Mouse (Mus musculus) layer of hippocampus, postnatal 25 days (tissue): Measurements from ENCODE around the gene Pi4kb. TPM values are rescaled to one million over a fixed set of nuclear protein-coding genes. Genes with fewer than 3 reads are reported as not detected.
"Not testable (repeated sequence)": the region's sequence is repeated elsewhere in the genome, so short reads cannot be mapped to it uniquely, and the experiment has no call there.

Experiments
- DNase-seq, 2 experiments: peaks; one replicate each; pipeline ENCODE4 v3.0.0; 2022; ENCODE audit warnings: mixed read lengths in 2 of 2, low spot score in 1 of 2; ENCODE audit errors: extremely low spot score in 1 of 2
- total RNA-seq, 2 experiments: library from RNA; stranded (reverse); gene quantifications; 2 replicates each; pipeline ENCODE4 v1.2.3; 2021

Gene Pi4kb
- total RNA-seq, 2 experiments from 2014 or later = 52.5 to 58.0 TPM

DNA sequence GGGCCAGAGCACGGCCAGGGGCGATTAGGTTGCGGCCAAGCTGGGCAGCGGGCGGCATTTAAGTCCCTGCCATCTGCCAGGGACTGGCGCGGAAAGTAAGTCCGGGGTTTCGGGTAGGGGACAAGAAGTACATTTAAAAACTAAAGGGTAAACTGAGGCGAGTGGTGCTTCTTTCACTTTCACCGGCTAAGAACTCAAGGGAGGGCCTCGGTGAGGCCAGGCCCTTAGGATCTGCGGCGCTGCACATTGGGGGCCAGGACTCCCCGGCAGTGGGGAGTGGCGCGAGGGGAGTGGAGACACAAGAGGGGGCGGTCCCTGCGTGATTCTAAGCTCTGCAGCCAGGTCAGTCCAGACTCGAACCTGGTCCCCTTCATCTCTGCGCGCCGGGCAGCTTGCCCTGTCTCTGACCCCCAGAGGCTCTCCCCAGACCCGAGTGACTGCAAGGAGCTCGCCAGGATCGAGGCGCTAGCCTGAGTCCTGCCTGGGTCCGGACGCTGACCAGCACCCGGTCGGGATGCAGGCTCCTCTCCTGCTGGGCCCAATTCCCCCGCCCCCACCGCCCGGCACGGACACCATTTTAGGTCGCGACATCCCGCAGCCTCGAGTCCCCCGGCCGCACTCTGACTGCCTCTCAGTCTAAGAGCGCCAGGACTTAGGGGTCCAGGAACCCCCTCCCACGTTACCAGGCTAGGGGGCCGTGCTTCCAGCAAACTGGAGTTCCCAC, 40.1 kb downstream of the Pi4kb start:
- peak in 1 of 2 experiments; percentile 20 for DNase-seq

GRCm38 (mm10) chr3:95015337-95015872, 40.9 kb downstream of the Pi4kb start, which contains the start of gene Zfp687:
TSS of gene Zfp687 (minus strand) at chr3:95015448.
- DNase-seq = peak; percentile 98 to 99

- peak; percentile 74 to 81 for DNase-seq
Observed at GRCm38 (mm10) chr3:95015891-95016531, 41.5 kb downstream of the Pi4kb start.

DNA sequence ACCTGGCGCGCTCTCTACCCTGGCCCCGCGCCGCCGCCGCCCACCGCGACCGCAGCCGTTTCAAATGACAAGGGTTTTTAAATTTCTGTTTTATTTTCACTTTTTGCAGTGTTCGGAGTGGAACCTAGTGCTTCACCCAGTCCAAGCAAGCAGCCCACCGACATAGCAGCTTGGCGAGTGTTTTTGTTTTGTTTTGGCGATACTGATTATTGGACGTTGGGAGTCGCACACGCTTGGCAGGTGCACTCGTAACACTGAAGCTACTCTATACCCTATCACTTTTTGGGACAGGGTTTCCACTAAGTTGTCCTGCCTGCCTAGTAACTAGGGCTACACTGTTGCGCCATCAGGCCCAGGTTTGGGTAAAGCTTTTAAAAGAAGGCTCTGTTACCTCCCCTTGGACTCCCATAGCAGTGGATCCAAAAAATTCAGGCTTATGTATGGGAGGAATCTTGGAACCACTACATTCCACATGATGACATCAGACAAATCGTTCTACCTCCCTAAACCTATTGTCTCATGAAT, 42.1 kb downstream of the Pi4kb start:
- DNase-seq = no peak

GRCm38 (mm10) chr3:95018741-95019140, 44.2 kb downstream of the Pi4kb start:
- DNase-seq = no peak

DNA sequence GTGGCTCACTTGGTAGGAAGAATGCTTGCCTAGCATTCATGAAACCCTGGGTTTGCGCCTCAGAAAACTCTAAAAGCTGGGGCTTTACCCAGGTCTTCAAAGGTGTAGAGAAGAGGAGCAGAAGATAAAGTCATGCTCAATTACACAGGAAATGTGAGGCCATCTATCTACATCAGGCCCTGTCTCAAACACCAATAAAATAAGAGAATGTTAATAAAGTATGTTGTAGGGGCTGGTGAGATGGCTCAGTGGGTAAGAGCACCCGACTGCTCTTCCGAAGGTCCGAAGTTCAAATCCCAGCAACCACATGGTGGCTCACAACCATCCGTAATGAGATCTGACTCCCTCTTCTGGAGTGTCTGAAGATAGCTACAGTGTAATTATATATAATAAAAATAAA, 46.4 kb downstream of the Pi4kb start:
- not testable (repeated sequence) for DNase-seq

- DNase-seq = no peak
Observed at GRCm38 (mm10) chr3:95024551-95024950, 50.0 kb downstream of the Pi4kb start.

- DNase-seq = no peak
Observed at GRCm38 (mm10) chr3:95025202-95025601, 50.7 kb downstream of the Pi4kb start.

DNA sequence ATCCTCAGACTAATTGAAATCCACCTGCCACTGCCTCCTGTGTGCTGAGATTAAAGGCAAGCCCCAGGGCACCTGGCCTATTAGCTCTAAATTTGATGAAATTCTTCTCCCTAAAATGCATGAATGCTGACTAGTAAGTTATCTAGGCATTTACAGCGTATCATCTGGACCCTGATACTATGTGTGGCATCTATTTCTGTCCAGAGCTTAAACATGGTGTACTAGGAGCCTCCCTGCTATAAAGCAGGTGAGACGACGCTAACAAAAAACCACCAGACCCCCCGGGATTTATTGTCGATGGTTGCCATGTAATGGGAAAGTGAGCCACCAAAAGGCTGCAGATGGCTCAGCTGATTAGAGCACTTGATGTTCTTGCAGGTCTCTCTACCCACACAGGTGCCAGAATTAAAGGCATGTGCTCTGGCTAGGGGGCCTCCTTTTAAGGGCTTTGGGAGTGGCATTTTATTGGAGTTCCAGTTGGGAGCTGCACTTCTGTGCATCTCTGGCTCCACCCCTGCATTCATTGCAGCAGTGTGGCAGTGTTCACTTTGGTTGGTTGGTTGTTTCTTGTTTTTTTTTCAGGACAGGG, 52.6 kb downstream of the Pi4kb start:
- DNase-seq = peak in 1 of 2 experiments; percentile 13

DNA sequence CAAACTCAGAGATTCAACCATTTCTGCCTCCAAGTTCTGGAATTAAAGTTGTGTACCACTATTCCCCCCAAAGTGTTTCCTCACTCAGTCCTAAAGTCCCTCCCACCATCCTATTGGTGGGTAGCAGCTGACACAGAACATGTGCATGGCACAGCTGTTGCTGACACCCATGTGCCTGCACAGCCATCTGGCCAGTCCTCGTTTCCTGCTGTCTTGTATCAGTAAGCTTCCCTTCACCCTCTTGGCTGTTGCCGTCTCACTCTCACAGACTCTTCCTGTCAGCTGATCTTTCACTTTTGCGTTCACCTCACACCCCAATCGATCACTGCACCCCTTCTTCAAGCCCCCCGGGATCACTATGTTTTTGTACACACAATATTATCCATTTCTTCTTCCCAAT, 53.2 kb downstream of the Pi4kb start:
- peak; percentile 63 to 68 for DNase-seq

DNA sequence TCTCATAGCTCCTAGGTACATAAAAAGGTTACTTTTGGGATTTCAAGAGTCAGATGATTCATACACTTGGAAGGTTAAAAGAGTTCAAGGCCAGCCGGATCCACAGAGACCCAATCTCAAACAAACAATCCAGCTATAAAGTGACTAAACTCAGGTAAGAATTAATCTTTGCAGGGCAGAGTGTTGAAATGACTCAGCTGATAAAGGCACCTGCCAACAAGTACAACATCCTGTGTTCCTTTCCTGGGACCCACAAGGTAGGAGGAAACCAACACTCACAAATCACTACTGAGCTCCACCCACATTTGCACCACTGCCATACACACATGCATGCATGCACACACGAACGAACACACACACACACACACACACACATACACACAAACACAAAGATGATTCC, 54.1 kb downstream of the Pi4kb start:
- DNase-seq = no peak

DNA sequence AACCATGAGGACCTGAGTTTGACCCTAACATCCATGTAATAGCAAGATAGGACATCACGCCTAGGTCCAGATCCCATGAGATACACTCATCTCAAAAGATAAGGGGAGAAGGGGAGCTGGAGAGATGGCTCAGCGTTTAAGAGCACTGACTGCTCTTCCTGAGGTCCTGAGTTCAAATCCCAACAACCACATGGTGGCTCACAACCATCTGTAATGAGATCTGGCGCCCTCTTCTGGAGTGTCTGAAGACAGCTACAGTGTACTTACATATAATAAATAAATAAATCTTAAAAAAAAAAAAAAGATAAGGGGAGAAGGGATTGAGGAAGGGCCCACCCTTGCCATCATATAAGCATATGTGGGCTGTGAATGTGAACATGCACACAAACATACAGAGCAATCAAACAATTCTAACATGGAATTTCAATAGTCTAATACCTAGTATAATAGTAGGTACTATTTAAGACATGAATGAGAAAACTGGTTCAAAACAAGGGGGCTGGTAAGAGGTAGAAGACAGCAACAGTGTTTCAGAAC, 54.8 kb downstream of the Pi4kb start:
- not testable (repeated sequence) for DNase-seq

DNA sequence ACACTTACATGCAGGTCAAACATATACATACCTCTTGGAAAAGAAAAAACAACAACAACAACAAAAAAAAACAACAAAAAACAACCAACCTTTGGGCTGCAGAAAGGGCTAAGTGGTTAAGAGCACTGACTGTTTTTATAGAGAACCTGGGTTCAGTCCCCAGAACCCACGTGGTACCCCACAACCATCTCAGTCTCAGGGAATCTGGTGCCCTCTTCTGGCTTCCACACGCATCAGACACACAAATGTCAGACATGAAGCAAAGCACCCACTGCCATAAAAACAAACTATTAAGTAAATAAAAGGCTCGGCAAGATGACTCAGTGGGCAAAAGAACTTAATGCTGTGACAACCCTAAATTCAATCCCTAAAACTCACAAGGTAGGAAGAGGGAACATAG, 55.4 kb downstream of the Pi4kb start:
- no peak for DNase-seq

DNA sequence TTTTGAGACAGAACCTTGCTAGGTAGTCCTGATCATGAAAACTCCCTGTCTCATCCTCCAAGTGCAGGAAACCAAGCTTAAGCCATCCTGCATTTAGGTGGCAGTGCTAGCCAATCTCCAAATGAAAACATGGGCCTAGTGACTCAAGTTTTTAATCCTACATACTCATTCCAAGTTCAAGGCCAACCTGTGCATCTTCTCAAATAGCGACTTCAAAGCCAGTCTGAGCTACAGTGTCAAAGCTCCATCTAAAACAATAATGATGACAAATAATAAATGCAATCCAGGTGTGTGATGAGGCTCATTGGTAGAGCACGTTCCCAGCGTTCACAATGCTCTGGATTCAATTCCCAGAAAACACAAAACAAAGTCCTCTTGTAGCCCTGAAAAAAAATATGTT, 67.1 kb downstream of the Pi4kb start:
- no peak for DNase-seq

DNA sequence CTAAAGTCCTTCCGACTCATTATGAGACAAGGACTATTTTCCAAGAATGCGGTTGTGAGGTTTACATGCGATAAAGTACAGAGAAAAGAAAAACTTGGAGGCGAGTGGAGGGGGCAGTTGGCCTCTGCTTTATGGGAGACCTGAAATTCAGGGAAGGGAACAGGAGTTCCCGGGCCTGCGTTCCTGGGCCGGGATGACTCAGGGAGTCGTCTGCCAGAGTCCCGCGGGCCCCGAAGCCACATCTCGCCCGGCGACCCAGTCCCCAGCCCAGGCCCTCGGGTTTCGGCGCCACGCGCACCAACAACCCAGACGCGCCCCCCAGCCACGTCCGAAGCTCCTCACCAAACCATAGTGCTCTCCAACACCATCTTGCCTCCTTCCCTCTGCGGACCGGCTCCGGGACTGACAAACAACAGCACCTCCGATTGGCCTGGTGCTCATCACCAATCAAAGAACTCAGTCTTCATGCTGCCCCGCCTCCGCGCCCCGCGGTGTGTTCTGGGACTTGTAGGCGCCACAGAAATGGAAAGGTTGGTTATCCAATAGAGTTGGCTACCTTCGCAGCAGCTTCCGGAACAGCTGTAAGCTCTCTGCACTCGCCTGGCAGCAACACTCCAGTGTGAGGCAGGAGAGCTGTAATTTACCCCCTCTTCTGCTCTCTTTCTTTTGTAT, 67.8 kb downstream of the Pi4kb start, which contains the start of gene Psmd4:
Gene Psmd4 (minus strand): TSS at position 449 of the 672 bp plus-strand sequence.
- DNase-seq = peak; percentile 93 to 94

GRCm38 (mm10) chr3:95042838-95043229, 68.3 kb downstream of the Pi4kb start:
- DNase-seq = no peak

- DNase-seq = no peak
Observed at GRCm38 (mm10) chr3:95043251-95043650, 68.7 kb downstream of the Pi4kb start.

- DNase-seq = no peak
Observed at GRCm38 (mm10) chr3:95046462-95047057, 72.0 kb downstream of the Pi4kb start.

DNA sequence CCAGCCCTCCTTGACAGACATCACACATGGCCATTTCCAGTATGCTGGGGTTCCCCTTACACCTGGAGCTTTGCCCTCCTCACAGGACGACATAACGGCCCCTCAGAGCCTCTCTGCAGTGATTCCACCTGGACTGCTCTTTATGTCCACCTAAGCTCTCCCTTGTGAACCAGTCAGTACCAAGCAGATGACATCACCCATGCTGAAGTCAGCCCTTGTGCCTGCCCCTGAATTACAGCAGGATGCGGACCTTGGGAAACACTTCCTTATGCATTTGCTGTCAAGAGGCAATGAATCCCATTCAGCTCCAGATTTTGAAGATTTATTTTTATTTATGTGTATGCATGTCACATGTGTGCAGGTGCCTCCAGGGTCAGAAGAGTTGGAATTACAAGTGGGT, 73.4 kb downstream of the Pi4kb start:
- no peak for DNase-seq

DNA sequence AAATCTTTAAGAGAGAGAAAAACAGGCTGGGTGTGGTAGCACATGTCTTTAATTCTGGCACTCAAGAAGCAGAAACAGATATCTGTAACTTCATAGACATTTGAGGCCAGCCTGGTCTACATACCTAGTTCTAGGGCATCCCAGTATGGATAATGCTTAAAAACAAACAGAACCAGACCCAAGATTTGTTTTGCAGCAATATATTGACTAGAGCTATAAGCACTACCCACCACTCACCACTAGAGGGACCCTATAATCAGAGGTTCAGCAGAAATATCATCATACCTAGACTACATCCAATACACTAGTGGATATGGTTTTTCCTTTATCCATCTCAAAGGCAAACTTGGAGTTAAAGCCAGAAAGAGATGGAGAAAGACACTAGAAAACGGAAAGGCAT, 78.4 kb downstream of the Pi4kb start:
- DNase-seq = peak in 1 of 2 experiments; percentile 27
